In genomic region chr19:57360341-57361130, GRCm38 (mm10) we compare ENCODE assay signal across 8 mouse cellular contexts. TPM values are rescaled to one million over a fixed set of nuclear protein-coding genes. Genes with fewer than 3 reads are reported as not detected.
DNase-seq lines count a peak whose midpoint lies in the region; ATAC-seq lines count a peak whose summit lies in the region.

Gene Fam160b1, plus strand, starts transcription at chr19:57360680.

- 1% methylated on average over 60 of the region's 70 CpGs for WGBS in hindbrain, embryonic 10.5 days

- no peaks in the 10 kb centered on the region for H3K36me3 ChIP-seq in hindbrain, embryonic 10.5 days

- peak; percentile 62 for ATAC-seq in frontal cortex, adult (ENCODE audit: low TSS enrichment)

- H3K27ac ChIP-seq in hindbrain, embryonic 10.5 days, result peak within 1 kb of the TSS; percentile 99

- H3K9me3 ChIP-seq in hindbrain, embryonic 10.5 days, result no peaks in the 10 kb centered on the region

- H3K4me3 ChIP-seq in hindbrain, embryonic 10.5 days, result peak within 1 kb of the TSS; percentile 81

- H3K27me3 ChIP-seq in hindbrain, embryonic 10.5 days (ENCODE audit: insufficient read depth, poor library complexity, severe bottlenecking), result no peaks in the 10 kb centered on the region

- H3K4me1 ChIP-seq in hindbrain, embryonic 10.5 days (replicated peaks), result peaks cover 70% of the 10 kb centered on the region

- DNase-seq in MN1 (ENCODE audit: low spot score), result peak; percentile 96
- peak; percentile 97 for DNase-seq in cerebellum, adult 9-10 months
- peak; percentile 96 for DNase-seq in hindbrain, embryonic 10.5 days (ENCODE audit: low spot score)
- DNase-seq in layer of hippocampus, postnatal 10 days (ENCODE audit: low spot score in 2 of 2), result peak; percentile 93 to 98
- DNase-seq in lung, postnatal 10 days, result peak; percentile 96
- peak; percentile 95 for DNase-seq in ovary, postnatal 36 days (ENCODE audit: low spot score)
- peak; percentile 96 for DNase-seq in thymus, postnatal 25 days

RNA-seq across cellular contexts. Expression of gene Fam160b1, which starts in this region (rescaled TPM):
- polyA plus RNA-seq in hindbrain, embryonic 10.5 days (2016; fragmentation: Nextera tagmentation; extraction: Ambion mirVana), result 10.8 and 12.8 TPM in 2 replicates
- 10 to 100 TPM; 21.5 to 23.1 TPM for total RNA-seq in layer of hippocampus, postnatal 10 days (2021)

Comparison
In these comparisons a context has a peak if more than half of its experiments do, and no peak if none do; other contexts are left out.
1. Peak in every context shown above with its lines: DNase-seq, ATAC-seq, H3K4me3 ChIP-seq and H3K27ac ChIP-seq.